Mouse (Mus musculus) c-Kit-negative CD71-positive TER-119-positive erythroid progenitor cells, embryonic 14.5 days (primary cell): ENCODE data around the gene Eif4ebp2.

Experiments
- DNase-seq: peaks from one replicate; pipeline ENCODE4 v3.0.0-alpha.2; 2013; ENCODE audit warnings: low read depth, low spot score

Eif4ebp2 gene

DNA sequence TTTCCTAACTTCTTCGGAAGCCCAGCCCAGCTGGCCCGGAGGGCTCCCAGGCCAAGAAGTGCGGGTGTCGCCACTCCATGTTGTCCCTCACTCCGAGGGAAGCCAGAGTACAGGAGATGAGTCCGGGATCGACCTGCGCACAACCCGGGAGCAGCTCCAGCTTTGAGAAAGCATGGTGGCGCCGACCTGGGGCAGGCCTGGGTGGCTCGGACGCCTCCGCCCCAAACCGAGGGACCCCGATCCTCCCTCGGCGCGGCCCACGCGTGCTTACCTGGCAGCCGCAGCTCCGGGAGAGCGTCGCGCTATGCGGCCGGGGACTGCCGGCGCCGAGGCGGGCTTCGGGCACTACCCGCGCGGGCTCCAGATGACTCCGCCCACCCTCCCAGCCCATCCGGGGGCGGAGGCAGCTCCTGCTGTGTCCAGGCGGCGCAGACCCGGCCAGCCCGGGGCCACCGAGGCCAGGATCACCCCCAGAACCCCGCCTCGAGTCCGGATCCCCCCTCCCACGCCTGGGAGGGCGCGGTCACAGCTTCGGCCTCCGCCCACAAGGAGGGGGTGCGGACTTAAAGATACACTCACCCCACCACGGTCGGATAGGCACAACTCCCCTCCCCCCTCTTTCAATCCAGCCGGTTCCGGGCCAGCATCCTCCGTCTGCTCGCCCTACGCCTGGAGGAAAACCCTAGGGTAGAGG lies 69.3 kb downstream of the Eif4ebp2 start, which contains the start of gene Pald1:
Gene Pald1, minus strand, starts transcription at position 510 of the 694 bp plus-strand sequence.
- no peak for DNase-seq

DNA sequence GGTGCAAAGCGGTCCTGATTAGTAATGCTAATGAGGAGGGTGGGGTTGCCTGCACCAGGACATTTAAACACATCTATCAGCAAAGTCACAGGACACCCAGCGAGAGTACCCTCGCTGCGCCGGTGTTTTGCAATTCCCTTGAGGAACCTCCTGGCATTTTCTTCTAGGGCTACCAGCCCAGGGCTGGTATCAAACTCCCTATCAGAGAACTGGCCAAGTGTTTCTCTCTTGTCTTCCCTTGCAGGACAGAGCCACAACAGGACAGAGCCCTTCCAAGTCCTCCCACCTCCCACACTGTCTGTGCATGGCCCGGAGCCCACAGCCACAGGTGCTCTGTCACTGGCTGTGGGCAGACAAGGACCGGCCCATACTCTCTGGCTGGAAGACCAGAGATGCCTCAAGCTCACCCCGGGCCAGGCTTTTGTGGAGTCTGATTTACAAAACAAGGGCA lies 70.2 kb downstream of the Eif4ebp2 start:
- DNase-seq = no peak

DNA sequence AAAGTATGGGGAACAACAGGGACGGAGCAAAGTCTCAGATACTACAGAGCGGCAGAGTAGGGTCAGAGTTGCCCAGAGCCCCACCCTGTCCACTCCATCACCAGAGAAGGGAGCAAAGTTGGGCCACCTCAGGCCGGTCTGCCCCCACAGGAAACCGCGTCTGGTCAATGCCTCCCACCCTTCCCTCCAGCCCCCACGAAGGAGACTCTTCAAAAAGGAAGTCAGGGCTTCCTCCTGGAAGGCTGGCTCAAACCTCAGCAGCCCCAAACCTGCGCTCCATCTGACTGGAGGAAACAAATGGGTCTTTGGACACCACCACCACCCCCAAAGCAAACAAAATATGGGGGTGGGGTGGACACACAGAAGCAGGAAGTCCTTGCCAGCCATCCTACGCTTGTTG lies 70.6 kb downstream of the Eif4ebp2 start:
- no peak for DNase-seq

DNA sequence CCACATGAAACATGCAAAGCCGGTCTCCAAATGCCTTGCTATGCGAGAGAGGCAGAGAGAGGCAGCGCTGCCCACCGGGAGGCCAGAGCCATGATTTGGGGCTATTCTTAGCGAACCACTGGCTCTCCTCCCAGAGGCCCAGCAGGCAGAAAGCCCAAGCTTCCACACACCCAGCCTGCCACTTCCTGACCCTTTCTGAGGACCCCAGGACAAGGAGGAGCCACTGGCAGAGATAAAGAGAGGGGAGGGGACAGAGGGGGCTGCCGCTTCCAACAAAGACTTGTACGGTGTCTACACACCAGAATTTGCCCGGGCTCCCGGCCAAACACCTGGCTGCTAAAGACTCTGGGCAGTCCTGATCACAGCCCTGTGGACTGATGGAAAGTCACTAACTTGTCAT lies 72.3 kb downstream of the Eif4ebp2 start:
- no peak for DNase-seq

DNA sequence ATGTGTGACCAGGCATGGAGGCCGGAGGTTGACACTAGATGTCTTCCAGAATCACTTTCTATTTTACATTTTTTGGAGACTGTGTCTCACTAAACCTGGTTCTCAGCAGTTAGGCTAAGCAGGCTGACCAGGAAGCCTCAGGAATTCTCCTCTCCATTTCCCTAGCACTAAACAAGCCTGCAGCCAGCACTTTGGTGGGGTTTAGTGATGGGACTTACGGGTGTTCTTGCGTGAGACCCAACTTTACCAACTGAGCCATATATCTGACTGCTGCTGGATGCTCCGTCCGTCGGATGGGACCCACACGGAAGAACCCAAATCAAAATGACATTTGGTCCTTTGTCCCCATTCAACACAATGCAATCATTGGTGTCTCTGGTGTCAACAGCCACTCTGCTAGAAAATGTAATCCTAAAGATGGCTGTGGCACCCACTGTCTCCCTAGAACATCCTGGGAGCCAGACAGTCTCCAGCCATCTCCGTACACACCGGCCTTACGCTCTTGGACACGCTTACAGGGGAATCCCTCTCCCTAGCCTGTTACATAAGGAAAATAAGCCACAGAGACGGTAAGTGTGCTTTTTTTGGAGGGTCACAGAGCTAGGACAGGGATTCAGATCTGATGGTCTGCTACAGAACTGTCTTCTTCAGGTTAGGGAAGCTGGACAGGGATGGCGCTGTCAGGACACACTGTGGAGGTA lies 73.0 kb downstream of the Eif4ebp2 start:
- DNase-seq = no peak

DNA sequence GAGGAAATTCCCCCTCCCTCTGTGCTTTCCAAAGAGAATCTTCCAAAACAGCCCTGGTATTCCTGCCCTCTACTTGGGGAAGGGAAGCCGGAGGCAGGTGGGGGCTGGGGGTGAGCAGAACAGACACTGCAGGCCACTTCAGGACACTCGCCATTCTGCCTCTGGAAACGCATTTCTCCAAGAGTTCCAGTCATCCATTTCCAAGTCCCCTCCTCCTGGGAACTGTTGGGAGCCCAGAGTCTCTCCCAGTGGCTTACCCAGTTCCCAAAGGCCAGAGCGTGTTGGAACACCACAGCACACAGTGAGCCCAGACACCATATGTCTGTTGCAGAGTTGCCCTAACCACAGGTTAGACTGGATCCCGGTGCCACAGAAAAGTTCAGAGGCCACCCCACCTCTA lies 73.8 kb downstream of the Eif4ebp2 start:
- no peak for DNase-seq
